Mouse (Mus musculus) cortical plate, adult 2 months (tissue): ENCODE results near the gene Gm49395.

Experiments
- CTCF ChIP-seq: fragments of 200-500 bp; IDR thresholded peaks from 2 replicates; pipeline ENCODE4 v1.5.1; 2011; ENCODE audit warnings: mild to moderate bottlenecking, control low read depth, low read length; ENCODE audit not compliant: insufficient read depth; ENCODE audit errors: extremely low read depth
- POLR2A ChIP-seq: fragments of 200-500 bp; IDR thresholded peaks from 2 replicates; pipeline ENCODE4 v1.6.1; 2011; ENCODE audit warnings: mild to moderate bottlenecking, low read length, control low read depth; ENCODE audit not compliant: insufficient read depth; ENCODE audit errors: extremely low read depth

- TF ChIP-seq CTCF: no peak
- no peak for TF ChIP-seq POLR2A
These were observed 90.2 kb downstream of the Gm49395 start for GRCm38 (mm10) chr13:115011547-115011946.
